Mouse (Mus musculus) G1E (cell line): ENCODE measurements around the gene Btbd2. TPM values are rescaled to one million over a fixed set of nuclear protein-coding genes. Genes with fewer than 3 reads are reported as not detected.

ENCODE experiments used
- ATAC-seq: 2 replicates; pipeline ENCODE4 v1.8.0; 2016; ENCODE audit warnings: mild to moderate bottlenecking; ENCODE audit not compliant: insufficient number of reproducible peaks, poor library complexity, low FRiP score, severe bottlenecking; ENCODE audit errors: extremely low read depth
- DNase-seq: peaks from one replicate; pipeline ENCODE4 v3.0.0; 2012; ENCODE audit warnings: low spot score
- H3K27me3 ChIP-seq: 2 replicates; pipeline ENCODE4 v1.6.1; 2012; ENCODE audit warnings: mild to moderate bottlenecking, low read length, inconsistent platforms; ENCODE audit not compliant: insufficient read depth
- H3K36me3 ChIP-seq: replicated peaks from 2 replicates; pipeline ENCODE3; 2012; ENCODE audit warnings: mild to moderate bottlenecking, inconsistent platforms
- H3K4me1 ChIP-seq: 2 replicates; pipeline ENCODE4 v1.6.1; 2012; ENCODE audit warnings: low read depth, low read length, inconsistent platforms, mixed read lengths; ENCODE audit not compliant: insufficient read depth
- H3K4me3 ChIP-seq: 2 replicates; pipeline ENCODE4 v1.5.1; 2012; ENCODE audit warnings: low read depth, mild to moderate bottlenecking, inconsistent platforms, low read length, moderate library complexity, mixed read lengths
- H3K9me3 ChIP-seq: replicated peaks from 2 replicates; pipeline ENCODE4 v1.6.1; 2012; ENCODE audit warnings: inconsistent platforms
- CTCF ChIP-seq: IDR thresholded peaks from 2 replicates; pipeline ENCODE4 v1.5.1; 2012; ENCODE audit warnings: low read depth, low read length, inconsistent platforms, mixed read lengths
- GATA1 ChIP-seq: IDR thresholded peaks from 2 replicates; pipeline ENCODE4 v1.6.1; 2012; ENCODE audit warnings: borderline replicate concordance, low read length, inconsistent platforms, mixed read lengths
- GATA2 ChIP-seq: IDR thresholded peaks from 2 replicates; pipeline ENCODE4 v1.6.1; 2012; ENCODE audit warnings: low read depth, low read length, inconsistent platforms, borderline replicate concordance
- POLR2AphosphoS5 ChIP-seq: IDR thresholded peaks from 2 replicates; pipeline ENCODE4 v1.6.1; 2012; ENCODE audit warnings: low read depth, low read length, inconsistent platforms; ENCODE audit not compliant: insufficient replicate concordance
- TAL1 ChIP-seq: conservative IDR thresholded peaks from 2 replicates; pipeline ENCODE4 v1.6.1; 2012; ENCODE audit warnings: low read depth, low read length, inconsistent platforms, mixed read lengths
- polyA plus RNA-seq: library from polyadenylated mRNA; stranded (reverse); fragments of >175 nt; gene quantifications from 2 replicates; pipeline ENCODE4 v1.2.3, GENCODE M21; 2012
- total RNA-seq, 2 experiments: library from RNA; stranded (forward) in 1 of 2; stranded (reverse) in 1 of 2; fragments of 200-1000 nt in 1 of 2; fragments of >200 nt in 1 of 2; fragmentation: Nextera tagmentation in 1 of 2; gene quantifications; 2 replicates each; pipeline ENCODE4 v1.2.3; 2014 to 2017

The Btbd2 gene
- total and polyA plus RNA-seq, 3 experiments, result 19.2 to 102 (median 19.7) TPM

- ATAC-seq (no peak), DNase-seq (no peak)
- TF ChIP-seq TAL1 (no peak), CTCF (peak; percentile 34)
- Histone ChIP-seq H3K4me3 (peak overlapping the region; percentile 33; the same call in 1 of the 2 replicates), H3K36me3 (peaks cover 8% of the 10 kb centered on the region), H3K27me3 (no peaks in the 10 kb centered on the region), H3K9me3 (no peaks in the 10 kb centered on the region), H3K4me1 (peaks cover 76% of the 10 kb centered on the region)
Observed at GRCm38 (mm10) chr10:80659213-80659612, 2.3 kb upstream of the Btbd2 start.

DNA sequence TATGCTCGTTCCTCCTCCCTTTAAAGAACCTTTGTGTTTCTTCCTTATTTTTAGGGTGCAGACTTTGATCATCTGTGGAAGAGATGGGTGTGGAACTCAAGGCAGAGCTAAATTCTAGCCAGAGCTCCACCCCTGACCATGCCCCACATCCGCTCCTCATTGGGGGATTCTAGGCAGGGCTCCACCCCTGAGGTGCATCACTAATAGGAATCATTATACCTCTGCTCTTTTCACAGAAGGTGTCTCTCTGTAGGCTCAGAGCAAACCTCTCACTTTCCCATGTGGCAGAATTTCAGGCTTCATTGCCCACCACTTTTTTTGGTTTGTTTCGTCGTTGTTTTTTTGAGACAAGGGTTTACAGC is 2.0 kb upstream of the Btbd2 start:
- Histone ChIP-seq H3K4me3 (peak overlapping the region; percentile 50; the same call in 1 of the 2 replicates), H3K4me1 (peaks cover 75% of the 10 kb centered on the region), H3K36me3 (peaks cover 9% of the 10 kb centered on the region), H3K9me3 (no peaks in the 10 kb centered on the region), H3K27me3 (no peaks in the 10 kb centered on the region)
- ATAC-seq, result peak; percentile 42
- no peak for TF ChIP-seq GATA2
- no peak for TF ChIP-seq TAL1
- TF ChIP-seq POLR2AphosphoS5, result no peak
- no peak for TF ChIP-seq GATA1
- no peak for TF ChIP-seq CTCF
- DNase-seq, result no peak

- ATAC-seq, result no peak
- Histone ChIP-seq H3K4me1 (peaks cover 70% of the 10 kb centered on the region), H3K9me3 (no peaks in the 10 kb centered on the region), H3K27me3 (no peaks in the 10 kb centered on the region), H3K36me3 (peaks cover 12% of the 10 kb centered on the region), H3K4me3 (peak overlapping the region; percentile 50; the same call in 1 of the 2 replicates)
- no peak for TF ChIP-seq POLR2AphosphoS5
- TF ChIP-seq CTCF, result no peak
- no peak for TF ChIP-seq TAL1
- no peak for TF ChIP-seq GATA2
- no peak for TF ChIP-seq GATA1
- no peak for DNase-seq
Observed at GRCm38 (mm10) chr10:80658194-80658840, 1.4 kb upstream of the Btbd2 start.

DNA sequence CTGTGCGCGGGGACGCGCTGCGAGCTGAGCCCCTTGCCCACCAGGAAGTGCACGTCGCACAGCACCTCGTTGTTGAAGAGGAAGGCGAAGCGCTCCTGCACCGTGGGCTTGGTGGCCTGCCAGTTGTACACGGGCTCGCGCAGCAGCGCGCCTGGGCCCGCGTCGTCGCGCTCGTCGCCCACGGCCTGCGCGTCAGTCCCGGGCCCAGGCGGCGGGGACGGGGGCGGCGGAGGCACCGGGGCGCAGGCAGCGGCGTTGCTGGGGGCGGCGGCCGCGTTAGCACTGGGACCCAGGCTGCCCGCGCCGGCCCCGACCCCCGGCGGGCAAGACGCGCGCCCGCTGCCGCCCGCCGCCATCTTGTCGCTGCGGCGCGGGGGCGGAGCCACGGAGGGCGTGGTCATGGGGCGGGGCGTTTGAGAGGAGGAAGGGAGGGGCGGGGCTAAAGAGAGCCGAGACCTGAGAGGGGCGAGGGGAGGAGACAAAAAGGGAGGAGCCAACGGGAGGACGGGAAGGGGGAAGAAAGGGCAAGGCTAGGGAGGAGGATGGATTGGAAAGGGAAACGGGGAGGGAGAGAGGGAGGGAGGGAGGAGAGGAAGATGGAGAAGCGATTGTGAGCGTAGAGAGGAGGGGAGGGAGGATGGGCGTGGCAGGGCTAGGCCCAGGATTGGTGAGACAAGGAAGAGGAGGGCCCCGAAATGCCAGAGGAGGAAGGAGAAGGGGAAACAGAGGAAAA is 575 bp downstream of the Btbd2 start:
- TF ChIP-seq TAL1 (no peak), GATA1 (no peak), POLR2AphosphoS5 (no peak), GATA2 (no peak), CTCF (no peak)
- DNase-seq, result peak; percentile 83
- H3K27me3 ChIP-seq, result no peaks in the 10 kb centered on the region
- peak; percentile 88 for ATAC-seq
- H3K9me3 ChIP-seq, result no peaks in the 10 kb centered on the region
- peak overlapping the region; percentile 99 for H3K4me3 ChIP-seq
- peaks cover 64% of the 10 kb centered on the region for H3K4me1 ChIP-seq
- peaks cover 27% of the 10 kb centered on the region for H3K36me3 ChIP-seq

GRCm38 (mm10) chr10:80655406-80656129 is 1.3 kb downstream of the Btbd2 start:
- DNase-seq (no peak), ATAC-seq (no peak)
- no peaks in the 10 kb centered on the region for H3K27me3 ChIP-seq
- H3K9me3 ChIP-seq, result no peaks in the 10 kb centered on the region
- H3K4me3 ChIP-seq, result peak overlapping the region; percentile 99
- TF ChIP-seq CTCF (no peak), GATA1 (no peak), GATA2 (no peak), TAL1 (no peak), POLR2AphosphoS5 (no peak)
- H3K36me3 ChIP-seq, result peaks cover 33% of the 10 kb centered on the region
- H3K4me1 ChIP-seq, result peaks cover 61% of the 10 kb centered on the region

DNA sequence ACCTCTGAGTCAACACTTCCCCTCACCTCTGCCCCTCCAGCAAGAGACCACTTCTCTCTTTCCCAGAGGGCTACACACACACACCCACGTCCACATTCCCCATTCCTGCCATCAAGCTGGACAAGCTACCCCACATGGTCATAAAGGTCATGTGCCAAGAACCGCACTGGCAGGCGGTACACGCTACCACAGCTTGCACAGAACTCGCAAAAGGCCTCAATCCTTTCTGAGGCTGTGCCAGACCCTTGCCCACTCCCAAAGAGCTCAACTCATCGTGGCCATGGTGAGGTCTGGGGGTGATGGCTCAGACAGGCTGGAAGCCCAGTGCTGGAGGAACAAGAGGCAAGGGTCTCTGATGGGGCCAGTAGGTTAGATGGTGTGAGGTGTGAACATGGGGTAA is 2.0 kb downstream of the Btbd2 start:
- peaks cover 65% of the 10 kb centered on the region for H3K4me1 ChIP-seq
- DNase-seq (no peak), ATAC-seq (no peak)
- peak overlapping the region; percentile 30; the same call in 1 of the 2 replicates for H3K4me3 ChIP-seq
- no peaks in the 10 kb centered on the region for H3K9me3 ChIP-seq
- H3K36me3 ChIP-seq, result peaks cover 37% of the 10 kb centered on the region
- no peak for TF ChIP-seq TAL1
- TF ChIP-seq GATA2, result no peak
- no peak for TF ChIP-seq GATA1
- TF ChIP-seq CTCF, result no peak
- no peak for TF ChIP-seq POLR2AphosphoS5
- no peaks in the 10 kb centered on the region for H3K27me3 ChIP-seq
